Mouse (Mus musculus): ENCODE data around the gene Aco2.

Aco2 gene

DNA sequence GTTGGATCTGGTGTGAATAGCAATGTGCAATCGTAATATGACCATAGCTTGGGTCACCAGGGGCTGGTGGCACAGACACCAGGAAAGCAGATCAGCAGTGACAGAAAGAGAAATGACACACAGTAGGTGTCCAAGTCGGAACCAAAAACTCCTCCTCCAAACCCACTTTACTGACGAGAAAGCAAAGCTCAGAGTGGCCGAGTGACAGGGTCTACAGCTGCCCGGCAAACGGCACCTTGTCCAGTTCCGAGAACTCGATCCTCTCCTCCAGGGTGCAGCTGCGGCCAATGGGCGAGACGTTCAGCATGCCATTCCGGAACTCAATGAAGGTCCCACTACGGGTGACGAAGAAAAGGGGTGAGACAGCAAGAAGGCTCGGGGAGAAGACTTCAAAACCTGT, 83.3 kb downstream of the Aco2 start:
- no peak for DNase-seq

DNA sequence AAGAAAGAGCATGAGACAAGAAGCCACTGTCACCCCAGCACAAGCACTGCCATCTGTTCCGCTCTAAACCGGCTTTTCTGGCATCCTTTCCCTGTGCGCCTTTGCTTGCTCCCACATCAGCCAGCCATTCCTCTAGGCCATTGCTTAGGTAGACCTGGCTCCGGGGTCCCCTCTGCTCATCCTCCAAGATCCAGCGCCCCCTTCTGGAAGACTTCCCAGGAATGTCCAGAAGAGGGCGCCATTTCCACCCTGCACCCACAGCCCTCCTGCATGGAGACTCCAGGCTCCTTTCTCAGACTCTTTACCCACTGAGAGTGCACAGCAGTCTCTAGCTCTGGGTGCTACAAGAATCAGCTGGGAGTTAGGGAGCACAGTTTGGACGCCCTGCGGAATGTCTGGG, 84.3 kb downstream of the Aco2 start:
- DNase-seq, result peak; percentile 76 to 78

- DNase-seq, result no peak
Observed at GRCm38 (mm10) chr15:81957598-81957997, 85.5 kb downstream of the Aco2 start.

GRCm38 (mm10) chr15:81958906-81959305, 86.8 kb downstream of the Aco2 start:
- DNase-seq, result no peak

GRCm38 (mm10) chr15:81960171-81961077, 88.3 kb downstream of the Aco2 start, which contains the start of gene Pmm1:
Gene Pmm1, minus strand, starts transcription at chr15:81960930.
- peak; percentile 100 for DNase-seq

DNA sequence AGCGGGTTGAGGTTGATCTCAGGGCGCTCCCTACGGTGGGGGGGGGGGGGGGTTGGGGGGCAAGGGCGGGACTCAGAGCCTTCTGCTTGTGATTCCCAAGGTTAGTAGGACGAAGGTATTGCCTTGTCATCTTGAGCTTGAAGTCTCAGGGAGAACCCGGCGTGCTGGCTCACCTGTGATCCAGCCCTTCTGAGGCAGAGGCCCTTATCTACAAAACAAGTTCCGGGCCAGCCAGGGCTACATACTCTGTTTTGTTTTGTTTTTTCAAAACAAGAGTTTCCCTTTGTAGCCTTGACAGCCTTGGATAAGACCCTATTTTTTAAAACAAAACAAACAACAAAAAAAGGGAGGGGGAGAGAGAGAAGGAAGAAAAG, 89.0 kb downstream of the Aco2 start:
- no peak for DNase-seq

DNA sequence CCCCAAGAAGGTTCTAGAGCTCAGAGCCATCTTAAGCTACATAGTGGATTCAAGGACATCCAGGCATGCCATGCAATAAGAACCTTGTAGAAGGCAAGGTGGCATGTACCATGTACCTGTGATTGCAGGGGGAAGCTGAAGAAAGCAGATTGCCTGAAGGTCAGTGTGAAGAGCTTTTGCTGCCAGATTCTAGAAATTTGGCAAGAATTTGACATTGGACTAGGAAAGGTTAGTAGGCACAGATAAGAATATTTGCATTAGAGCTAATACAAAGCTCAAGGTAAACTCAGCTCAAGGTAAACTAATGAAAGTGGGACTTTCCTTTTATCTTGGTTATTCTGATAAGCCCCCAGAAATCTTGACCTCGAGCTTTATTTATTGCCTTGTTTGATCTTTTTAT, 92.2 kb downstream of the Aco2 start:
- DNase-seq, result no peak
